Mouse (Mus musculus) mouse trophoblast stem cell (cell line): ENCODE measurements around the gene Hk2.

ENCODE experiments used
- in situ Hi-C, 2 experiments: fragments of 300-500 bp; cut with MseI, MboI; formaldehyde crosslinking; loops; 2 replicates in 1 of 2; 3 replicates in 1 of 2; pipeline ENCODE4 v1.15.1; 2025

Gene Hk2

DNA sequence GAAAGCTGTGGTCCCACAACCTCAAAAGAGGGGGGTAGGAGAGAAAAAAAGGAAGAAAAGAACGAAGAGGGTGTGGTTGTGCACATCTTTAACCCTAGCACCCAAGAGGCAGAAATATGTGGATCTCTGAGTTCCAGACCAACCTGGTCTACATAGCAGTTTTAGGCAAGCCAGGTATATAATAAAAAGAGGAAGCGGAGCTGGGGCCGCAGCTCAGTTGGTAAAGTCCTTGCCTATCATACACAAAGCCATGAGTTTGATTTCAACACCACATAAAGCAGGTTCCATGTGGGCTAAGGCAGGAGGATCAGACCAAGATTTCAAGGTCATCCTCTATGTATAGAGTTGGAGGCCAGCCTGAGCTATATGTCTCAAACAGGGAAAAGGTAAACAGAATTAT is 4.0 kb downstream of the Hk2 start:
- in situ Hi-C loops, result no loop called here

DNA sequence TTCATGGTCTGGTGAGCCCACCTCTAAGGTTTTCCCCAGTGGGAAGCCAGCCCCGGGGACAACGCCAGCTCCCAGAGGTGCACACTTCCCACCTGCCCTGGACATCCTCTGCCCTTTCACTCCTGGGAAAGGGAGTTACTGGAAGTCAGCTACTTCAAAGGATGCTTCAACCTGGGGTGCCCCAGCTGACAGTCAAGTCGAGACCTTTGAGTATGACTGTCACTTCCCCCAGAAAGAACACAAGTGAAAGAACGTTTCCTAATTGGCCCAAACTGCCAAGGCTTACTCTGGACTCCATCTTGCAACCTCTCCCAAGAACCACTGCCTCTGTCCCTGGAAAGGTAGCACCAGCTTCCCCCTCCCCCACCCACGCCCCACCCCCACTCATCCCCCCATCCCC is 4.5 kb downstream of the Hk2 start:
- in situ Hi-C loops, result no loop called here

DNA sequence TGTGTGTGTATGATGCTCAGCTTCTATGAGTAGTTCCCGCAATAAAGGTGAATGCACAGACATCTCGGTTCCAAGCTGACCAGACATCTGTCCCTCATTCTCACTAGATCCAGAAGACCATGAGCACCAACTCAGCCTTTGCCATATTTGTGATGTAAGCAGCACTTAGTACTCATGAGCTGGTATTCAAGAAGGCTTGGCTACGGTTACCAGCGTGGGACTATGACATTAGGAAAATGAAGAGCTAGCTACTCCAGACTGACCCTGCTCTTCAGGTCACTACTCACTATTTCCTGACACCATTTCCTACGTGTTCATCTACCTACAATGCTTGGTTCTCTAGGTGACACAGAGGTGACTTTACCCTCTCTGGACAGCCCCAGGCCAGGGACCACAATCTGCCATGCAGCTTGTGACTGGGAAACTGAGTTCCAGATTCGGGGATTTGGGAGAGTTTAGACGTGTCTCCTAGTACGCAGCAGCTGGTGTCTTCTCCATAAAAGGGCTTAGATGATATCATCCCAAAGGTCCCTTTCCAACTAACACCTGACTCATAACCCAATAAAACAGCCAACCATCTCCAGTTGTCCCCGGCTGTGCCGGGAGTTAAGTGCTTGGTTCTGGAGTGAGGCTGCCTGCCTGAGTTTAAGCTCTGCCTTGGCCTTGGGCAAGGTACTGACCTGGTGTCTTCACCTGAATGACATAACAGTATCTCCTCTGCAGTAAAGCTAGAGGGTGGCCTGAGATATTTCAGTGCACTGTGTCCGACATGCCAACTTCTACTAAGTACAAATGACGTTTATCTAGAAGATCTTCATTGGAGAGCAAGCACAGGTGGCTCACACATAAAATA is 6.3 kb downstream of the Hk2 start:
- in situ Hi-C loops, result no loop called here

DNA sequence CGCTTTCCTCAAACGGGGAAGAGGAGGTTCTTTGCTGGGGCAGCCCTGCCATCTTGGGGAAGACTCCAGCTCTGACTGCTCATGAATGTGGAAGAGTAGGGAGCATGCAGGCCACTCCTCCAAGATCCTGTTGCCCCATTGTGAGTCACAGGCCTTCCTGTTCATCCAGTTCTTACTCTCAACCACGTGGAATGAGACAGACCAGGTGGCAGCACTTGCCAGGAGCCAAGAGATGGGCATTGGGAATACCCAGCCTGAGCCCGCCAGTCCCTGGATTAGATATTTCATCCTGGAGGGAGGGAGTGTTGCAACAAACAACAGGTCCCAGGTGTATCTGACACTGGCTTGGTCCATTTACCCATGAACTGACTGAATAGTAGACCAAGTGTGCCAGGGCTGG is 7.6 kb downstream of the Hk2 start:
- in situ Hi-C loops, result no loop called here

DNA sequence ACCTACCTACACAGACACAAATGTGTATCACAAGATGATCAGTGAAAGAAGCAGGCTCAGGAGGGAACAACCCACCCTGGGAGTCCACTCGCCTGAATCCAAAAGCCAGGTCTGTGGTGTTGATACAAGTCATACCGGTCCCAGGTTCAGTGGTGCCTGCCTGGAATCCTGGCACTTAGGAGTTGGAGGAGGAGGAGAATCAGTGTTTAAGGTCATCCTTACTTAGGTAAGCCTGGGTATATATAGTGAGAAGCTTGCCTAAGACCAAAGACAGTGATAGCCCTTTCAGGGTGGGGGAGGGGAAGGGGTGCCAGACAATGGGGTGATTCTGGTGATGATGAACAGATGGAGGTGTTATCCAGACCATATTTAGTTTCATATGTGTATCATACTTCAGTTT is 9.0 kb downstream of the Hk2 start:
- in situ Hi-C loops, result no loop called here

DNA sequence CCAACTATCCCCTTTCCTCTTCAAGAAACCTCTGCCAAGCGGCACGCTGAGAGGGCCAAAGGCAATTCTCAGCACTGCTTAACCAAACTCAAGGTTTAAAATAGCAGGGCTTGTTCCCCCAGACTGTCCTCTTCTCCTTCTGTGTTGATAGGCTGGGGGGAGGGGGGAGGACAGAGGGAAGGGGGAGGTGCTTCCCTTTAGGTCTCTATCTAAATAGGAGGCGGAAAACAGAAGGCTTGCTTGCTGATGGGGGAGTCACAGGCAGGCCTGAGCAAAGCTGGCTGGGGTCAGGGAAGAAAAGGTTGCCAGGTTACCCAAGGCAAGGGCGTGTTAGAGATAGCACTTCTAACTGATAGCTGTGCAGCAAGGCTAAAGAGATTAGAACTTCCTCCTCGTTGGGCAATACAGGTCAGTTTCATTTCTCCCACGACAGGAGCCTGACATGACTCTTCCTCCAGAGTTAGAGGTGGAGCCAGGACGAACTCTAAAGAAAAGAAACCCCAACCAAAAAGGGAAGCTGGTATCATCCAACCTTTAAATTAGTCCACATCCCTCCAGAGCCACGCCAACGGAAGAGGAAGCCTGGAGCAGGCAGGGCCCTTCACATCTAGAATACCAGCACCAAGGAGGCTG is 10.3 kb downstream of the Hk2 start:
- in situ Hi-C loops, result no loop called here

DNA sequence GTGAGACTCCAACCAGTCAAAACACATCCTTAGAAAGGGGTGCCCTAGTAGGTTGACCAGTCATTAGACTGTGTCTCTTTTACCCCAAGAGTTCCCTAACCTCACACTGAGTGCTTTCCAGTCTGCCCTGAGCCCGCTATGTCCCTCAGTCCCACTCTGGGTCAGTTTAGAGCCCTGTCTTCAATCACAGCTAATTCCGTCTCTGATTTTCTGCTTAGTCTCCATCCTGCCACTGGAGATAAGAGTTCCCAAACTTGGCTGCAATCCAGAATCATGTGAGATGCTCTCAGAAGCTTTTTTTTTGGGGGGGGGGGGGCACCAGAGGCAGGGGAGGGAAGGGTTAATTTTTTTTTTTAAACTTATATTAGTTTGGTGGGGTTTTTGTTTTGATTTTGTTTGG is 11.5 kb downstream of the Hk2 start:
- in situ Hi-C loops, result no loop called here

DNA sequence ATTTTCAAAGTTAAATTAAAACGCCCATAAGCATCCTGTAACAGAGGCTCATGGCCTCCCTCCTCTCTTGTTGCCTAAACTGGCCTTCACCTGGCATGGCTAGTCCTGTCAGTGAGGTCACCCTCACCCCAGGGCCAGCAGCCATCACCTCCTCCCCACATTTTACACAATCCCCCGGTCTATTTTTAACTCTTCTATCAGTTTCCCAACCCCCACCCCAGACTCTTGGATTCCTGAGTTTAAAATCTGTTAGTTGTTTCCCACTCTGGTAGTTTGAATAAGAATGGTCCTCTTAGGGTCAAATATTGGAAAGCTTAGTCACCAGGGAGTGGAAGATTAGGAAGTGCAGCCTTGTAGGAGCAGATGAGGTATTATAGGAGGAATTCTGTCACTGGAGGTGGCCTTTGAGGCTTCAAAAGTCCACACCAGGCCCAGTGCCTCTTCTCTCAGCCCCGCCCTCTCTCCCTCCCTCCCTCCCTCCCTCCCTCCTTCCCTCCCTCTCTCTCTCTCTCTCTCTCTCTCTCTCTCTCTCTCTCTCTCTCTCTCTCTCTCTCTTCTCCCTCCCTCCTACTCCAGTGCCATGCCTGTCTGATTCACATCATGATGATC is 13.4 kb downstream of the Hk2 start:
- in situ Hi-C loops, result no loop called here

DNA sequence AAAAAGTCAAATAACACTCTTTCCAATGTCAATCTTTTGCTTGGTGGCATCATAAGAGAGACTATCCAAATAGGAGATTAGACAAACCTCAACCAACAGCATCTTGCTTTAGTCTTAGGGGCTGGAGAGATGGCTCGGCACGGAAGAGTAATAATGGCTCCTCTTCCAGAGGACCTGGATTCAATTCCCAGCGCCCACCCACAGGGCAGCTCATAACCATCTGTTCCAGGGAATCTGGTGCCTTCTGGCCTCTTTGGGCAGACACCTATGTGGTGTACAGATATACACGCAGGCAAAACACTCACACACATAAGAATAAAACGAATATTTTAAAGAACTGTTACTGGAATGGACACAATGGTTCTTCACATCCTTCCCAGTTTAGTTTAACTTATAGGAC is 15.0 kb downstream of the Hk2 start:
- in situ Hi-C loops, result no loop called here

DNA sequence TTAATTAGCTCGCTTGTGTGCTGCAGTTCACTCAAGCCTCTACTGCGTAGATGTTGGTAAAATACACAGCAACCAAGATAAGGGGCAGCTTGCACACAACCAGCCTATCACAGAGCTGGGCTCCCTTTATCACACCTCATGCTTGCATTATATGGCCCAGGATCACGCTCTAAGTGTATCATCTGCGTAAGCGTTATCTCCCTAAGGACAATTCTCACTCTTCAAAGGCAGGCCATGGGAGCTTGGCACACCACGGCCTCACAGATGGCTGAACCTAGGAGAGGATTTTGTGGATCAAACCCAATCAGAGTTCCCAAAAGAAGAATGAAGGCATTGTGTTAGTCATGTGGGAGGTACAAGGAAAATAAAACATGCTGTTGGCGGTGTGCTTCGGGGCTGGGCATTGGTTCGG is 17.4 kb downstream of the Hk2 start:
- in situ Hi-C loops, result no loop called here

DNA sequence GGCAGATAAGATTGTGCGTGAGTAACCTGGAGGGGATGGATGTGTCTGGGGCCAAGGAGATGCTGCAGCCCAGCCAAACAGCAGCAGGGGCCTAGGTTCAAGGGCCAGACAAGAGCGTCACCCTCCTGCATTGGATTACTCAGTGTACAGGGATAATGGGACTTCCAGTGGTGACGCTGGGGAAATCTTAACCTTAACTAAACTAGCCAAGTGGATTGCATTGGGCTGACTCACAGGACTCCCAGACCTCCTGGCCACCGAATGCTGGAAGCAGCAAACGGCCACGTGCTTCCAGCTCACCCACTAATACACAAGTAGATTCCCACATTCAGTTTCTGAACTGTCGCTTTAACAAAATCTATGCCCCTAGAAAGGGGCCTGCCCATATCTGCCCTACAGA is 18.0 kb downstream of the Hk2 start:
- in situ Hi-C loops, result no loop called here

DNA sequence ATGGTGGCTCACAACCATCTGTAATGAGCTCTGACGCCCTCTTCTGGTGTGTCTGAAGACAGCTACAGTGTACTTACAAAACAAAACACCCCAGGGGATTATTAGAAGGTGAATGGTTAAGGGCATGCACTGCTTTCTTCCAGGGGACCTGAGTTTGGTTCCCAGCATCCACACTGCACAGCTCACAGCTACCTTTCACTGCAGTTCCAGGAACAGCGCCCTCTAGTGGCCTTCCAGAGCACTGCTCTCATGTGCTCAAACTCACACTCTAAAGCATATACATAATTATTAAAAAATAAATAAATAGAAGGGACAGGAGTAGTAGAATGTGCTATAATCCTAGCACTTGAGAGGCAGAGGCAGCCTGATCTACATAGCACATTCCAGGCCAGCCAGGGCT is 18.9 kb downstream of the Hk2 start:
- in situ Hi-C loops, result no loop called here

DNA sequence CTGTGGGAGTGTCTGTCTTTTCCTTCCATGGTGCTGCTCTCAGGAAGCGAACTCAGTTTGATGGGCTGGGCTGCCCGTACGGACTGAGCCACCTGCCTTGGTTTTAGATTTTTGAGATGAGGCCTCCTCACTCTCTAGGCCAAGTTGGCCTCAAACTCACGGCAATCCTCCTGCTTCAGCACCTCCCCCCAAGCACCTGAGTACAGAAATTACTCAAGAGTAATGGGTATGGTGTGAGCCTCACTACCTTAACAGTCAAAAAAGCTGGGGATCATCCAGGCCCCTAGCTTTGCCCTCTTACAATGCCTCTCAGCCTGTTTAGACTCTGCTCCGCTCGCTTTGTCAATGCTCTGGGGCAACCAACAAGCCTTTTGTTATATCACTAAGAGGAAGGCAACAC is 19.5 kb downstream of the Hk2 start:
- in situ Hi-C loops, result no loop called here

DNA sequence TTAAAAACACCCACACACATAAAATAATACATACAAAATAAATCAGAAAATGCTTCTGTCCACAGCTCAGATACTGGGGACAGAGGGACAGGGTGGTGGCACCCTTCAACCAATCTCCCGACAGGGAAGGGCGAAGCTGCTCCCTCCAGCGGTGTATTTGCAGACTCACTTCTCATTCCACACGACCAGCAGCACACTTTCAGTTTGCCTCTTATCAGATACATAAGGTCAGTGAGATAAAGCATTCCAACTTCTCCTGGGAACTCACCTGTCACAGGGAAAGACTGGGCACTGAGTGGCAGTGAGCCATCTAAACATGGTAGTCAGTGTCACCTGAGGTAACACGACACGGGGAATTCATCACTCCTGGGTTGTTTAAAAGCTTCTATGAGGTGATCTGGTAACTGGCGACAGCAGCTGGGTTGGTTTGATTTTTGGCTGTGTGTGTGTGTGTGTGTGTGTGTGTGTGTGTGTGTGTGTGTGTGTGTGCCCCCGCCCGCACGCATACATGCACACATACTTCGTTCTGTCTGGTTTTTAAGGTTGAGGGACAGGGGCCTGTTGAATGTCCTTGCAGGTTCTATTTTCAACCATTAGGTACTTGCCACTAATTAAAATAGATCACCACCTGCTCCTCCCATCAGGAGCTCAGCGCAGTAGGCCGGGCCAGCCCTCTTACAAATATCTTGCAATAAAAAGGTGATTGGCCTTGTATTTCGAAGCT is 20.5 kb downstream of the Hk2 start:
- in situ Hi-C loops, result no loop called here

DNA sequence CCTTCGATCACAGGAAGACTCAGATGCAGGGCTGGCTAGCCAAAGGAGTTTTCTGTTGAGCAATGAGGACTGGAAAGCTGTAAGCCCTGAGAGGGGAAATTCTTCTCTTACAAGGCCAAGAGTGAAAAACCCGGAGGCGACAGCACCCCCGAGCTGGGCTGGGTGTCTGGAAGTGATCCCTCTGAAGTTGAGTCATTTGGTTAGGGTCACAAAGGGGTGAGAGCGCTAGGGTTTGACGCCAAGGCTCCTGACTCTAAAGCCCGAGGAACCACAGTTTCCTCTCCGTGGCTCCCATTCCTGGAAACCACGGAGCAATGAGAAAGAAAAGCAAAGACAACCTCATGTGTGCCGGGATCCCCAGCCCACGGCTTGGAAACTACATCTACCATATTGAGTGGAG is 21.2 kb downstream of the Hk2 start:
- in situ Hi-C loops, result no loop called here

DNA sequence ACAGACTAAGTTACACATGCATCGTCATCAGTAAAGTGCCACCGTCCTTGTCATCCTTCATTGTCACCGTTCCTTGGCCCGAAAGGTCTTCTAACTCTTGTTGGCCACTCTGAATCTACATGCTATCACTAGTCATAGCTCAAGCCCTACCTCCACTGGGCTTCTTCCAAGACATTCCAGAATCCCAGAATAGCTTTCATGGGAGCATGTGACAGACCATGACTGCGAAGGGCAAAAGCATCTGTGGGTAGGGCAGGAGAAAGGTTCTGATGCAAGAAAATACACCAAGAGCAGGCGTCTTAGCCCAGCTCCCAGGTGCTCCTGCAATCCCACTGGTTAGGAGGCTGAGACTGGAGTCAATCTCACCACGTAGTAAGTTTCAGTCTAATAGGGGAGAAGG is 22.5 kb downstream of the Hk2 start:
- in situ Hi-C loops, result no loop called here

DNA sequence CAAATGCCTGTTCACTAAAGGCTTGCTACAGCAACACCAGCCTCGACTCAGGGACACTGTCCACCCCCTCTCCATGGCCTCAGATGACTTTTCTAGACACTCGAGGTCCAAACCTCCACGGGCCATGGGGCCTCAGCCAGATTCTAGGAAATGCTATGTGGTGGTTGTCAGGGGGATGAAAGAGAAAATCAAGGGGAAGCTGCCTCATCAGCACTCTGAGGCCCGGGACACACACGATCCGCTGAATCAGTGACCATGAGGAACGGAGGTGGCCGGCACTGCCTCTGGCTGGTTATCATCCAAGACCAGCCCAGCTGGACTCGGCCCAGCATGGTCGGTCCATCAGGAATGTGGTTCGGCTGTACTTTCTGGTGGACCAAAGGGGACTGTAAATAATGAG is 23.2 kb downstream of the Hk2 start:
- in situ Hi-C loops, result no loop called here

DNA sequence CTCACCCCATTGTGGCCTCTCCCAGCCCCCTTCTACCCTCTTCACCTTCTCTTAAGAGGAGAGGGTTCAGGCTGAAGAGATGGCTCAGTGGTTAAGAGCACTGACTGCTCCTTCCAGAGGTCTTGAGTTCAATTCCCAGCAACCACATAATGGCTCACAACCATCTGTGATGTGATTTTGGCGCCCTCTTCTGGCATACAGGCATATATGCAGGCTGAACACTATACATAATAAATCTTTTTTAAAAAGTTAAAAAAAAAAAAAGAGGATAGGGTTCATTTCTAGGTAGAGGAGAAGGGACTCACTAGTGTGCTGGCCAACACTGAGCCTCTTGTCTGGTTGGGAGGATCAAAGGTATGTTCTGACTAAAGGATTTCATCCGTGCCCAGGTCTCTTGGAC is 24.2 kb downstream of the Hk2 start:
- in situ Hi-C loops, result no loop called here

DNA sequence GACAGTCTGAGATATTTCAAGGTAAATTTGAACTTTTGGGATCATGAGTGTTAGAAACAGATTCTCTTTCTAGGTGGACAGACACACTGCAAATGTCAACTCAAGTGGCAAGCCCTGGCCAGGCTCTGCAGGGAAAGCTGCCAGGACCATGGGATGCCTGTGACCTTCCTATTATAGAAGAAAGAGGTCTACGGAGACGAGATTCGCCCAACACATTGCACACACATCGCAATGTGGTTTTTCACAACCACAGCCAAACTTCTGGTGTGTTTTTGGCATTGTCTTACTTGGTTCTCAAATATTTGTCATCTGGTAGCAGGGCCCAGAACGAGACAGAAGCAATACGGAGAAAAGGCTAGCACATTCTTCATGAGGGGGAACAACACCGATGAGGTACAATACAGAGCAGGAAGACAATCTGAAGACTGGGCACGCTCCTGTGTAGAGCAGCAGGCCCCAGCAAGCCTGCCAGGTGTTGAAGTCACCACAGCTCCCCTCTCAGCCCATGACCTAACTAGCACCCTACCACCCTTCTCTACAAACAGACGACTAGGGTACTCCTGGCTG is 26.1 kb downstream of the Hk2 start:
- in situ Hi-C loops, result loop anchor here (10.0 kb wide), 2 partner anchors 137 to 147 kb away; no protein-coding TSS in a partner anchor

DNA sequence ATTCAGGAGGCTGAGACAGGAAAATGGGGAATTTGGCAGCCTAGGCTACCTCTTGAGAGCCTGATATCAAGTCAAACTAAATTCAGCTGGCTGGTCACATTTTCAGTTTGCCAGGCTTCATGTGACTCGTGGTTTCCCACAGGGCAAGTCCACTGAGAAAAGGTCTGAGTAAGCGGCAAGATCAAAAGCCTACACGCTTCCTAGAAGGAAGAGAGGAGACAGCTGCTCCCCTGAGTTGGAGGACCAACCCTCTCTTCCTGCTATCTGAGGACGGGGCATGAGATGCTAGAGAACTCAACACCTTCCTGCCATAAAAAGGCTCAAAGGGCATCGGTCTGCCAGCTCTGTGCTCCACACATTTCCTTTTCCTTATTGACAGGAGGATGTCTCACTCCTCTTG is 27.2 kb downstream of the Hk2 start:
- in situ Hi-C loops, result loop anchor here (10.0 kb wide), 2 partner anchors 138 to 148 kb away; no protein-coding TSS in a partner anchor

DNA sequence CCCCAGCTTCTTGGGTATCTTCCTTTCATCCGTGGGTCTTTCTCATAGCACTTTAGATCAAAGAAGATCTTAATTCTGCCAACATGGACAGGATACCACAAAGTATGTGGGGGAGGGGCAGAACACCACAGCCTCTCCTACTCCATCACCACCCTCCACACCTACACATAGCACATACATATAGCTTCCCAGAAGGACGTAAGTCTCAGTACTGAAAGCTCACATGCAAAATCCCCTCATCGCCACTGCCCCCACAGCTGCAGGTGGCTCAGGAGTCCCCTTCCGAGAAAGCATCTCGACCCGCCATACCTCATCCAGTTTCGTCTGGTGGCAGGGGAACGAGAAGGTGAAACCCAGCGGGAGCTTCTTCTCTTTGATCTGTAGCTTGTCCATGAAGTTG is 29.7 kb downstream of the Hk2 start:
- in situ Hi-C loops, result loop anchor here (10.0 kb wide), 2 partner anchors 140 to 150 kb away; no protein-coding TSS in a partner anchor

DNA sequence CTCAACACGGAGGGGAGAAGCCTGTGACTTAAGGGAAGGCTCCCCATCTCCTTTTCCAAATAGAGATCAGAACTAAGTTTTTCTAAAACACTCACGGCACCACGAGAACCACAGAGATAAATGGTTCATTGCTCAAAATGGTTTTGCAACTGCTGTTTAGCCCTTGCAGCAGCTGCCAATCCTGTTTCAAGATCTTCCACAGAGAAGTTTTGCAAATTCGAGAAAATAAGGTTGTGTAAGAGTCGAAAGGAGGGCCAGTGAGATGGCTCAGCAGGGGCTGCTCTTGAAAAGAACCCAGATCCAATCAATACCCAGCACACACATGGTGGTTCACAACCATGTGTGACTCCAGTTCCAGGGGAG is 32.8 kb downstream of the Hk2 start:
- in situ Hi-C loops, result loop anchor here (10.0 kb wide), 2 partner anchors 143 to 153 kb away; no protein-coding TSS in a partner anchor
